Mouse (Mus musculus): ENCODE measurements around the gene Xlr3a.
"Not testable (repeated sequence)": the region's sequence is repeated elsewhere in the genome, so short reads cannot be mapped to it uniquely, and the experiment has no call there.

Gene Xlr3a

DNA sequence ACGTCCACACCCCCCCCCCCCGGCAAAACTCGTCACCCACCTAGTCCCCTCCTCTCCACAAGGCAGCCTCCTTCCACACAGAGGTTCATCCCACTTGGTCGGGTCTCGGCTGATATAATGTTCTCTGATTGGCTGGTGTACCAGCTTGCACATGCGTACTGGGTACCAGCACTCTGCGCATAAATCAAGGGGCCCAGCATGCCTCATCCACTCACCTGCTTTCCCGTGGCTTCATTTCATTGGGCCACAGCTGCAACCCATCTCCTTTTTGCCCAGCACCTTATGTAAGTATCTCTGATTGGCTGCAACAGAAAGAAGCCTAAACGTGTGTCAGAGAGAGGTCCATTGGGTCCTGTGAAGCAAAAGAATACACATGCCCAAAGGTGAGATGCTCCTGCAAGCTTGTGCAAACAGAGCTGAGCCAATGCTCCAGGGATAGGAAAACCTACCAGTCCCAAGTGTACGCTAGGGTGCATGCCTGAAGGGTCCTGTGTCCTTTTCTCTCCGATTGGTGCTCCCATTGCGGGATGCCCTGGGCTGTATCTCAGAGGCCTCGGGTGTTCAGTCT is at the start of gene Xlr3a:
Gene Xlr3a, minus strand, starts transcription at position 155 of the 568 bp plus-strand sequence.
- not testable (repeated sequence) for DNase-seq (ENCODE audit: low spot score in 2 of 2)

DNA sequence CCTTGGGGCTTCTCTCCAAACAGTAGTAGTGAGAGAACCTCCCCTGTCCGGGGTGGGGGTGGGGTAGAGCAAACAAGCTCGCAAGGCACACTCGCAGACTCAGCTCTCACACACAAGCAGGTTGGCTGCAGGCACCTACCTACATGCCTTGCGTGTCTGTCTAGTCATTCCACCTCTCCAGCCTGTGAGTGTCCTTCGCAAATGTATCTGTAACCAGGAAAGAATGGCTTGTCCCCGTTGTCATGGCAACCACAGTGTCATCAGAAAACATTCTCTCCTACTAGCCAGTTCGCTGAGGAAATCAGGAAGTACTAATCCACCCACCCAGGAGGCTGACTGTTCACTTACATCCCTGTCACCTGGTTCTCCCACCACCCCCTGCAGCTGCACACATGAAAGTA is 46.3 kb upstream of the Xlr3a start:
- DNase-seq (ENCODE audit: low spot score in 2 of 2) = not testable (repeated sequence)

DNA sequence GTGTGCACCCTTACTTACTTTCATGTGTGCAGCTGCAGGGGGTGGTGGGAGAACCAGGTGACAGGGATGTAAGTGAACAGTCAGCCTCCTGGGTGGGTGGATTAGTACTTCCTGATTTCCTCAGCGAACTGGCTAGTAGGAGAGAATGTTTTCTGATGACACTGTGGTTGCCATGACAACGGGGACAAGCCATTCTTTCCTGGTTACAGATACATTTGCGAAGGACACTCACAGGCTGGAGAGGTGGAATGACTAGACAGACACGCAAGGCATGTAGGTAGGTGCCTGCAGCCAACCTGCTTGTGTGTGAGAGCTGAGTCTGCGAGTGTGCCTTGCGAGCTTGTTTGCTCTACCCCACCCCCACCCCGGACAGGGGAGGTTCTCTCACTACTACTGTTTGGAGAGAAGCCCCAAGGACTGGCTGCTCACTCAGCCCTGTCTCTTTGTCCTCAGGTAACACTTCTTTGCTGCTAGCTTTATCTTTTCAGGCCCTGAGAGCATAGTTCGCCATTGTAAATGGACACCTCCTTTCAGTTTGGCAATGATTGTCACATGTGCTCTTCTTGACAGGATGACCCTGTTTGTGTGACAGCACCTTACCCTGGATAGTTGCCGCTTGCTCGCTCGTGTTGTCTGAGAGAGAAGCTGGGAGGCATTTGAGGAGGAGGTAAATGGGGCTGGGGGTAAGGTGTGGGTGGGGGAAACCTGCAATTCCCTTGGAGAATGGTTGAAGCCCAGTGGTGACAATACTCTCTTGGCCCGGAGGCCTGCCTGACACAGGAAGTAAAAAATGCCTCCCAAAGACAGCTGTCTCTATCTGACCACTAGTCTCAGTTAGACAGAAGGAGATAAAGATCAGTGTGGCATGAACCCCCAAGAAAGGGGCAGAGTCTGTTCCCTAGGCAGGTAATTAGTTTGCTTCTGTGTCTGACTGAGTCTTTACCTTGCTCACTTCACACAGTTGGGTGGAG is 26.2 kb upstream of the Xlr3a start:
- not testable (repeated sequence) for DNase-seq (ENCODE audit: low spot score in 2 of 2)

DNA sequence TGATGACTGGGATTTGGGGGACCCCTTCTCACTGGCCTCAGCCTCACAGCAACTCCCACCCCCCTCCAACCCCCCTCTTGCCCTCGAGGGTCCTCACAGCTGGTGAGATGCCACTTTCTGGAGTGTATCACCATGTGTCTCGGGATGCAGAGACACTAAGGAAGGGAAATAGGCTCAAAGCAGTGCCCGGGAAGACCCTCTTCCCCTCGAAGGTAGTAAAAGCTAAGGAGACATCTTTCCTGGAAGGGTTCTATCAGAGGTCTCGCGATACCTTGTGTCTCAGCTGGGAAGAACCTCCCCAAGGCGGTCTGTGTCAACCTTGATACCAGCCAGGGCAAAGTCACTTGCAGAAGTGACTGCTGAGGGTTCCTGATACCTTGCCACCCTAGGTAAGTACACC is 19.9 kb upstream of the Xlr3a start, which contains the start of gene Gm14685:
Gene Gm14685, plus strand, starts transcription at position 301 of the 400 bp plus-strand sequence.
- not testable (repeated sequence) for DNase-seq (ENCODE audit: low spot score in 2 of 2)

DNA sequence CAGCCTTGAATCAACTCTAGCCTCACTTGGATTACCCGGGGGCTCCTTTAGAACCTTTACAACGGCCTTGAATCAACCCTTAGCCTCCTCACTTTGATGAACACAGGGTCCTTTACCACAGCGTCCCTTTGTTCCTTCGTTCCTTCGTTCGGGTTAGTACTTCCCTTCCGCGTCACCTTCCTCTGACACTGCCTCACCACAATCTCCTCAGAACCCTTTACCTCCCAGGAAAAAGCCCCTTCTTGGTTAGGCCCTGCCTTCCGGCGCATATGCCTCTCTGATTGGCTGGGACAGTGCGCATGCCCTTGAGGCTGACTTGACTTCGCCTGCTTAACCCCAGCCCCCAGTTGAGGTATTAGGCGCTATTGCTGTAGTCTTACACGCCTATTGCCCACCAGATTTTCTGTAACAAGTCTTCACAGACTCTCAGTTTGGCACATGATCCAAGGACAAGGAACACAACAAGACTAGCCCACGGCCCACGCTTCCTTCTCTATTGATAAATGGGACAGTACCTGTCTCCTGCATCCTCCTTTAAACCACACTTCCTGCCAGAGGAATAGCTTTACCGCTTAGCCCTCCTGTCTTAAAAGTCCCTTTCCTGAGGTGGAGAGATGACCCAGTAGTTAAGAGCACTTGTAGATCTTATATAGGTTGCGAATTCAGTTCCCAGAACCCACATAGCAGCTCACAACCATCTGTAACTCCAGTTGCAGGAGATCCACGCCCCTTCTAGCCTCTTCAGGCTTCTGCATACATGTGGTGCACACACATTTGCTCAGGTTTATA is 14.4 kb downstream of the Xlr3a start, which contains the start of gene Xlr4a:
Gene Xlr4a, minus strand, starts transcription at position 212 of the 789 bp plus-strand sequence.
- DNase-seq (ENCODE audit: low spot score in 2 of 2) = peak in 1 of 2 experiments; percentile 28

DNA sequence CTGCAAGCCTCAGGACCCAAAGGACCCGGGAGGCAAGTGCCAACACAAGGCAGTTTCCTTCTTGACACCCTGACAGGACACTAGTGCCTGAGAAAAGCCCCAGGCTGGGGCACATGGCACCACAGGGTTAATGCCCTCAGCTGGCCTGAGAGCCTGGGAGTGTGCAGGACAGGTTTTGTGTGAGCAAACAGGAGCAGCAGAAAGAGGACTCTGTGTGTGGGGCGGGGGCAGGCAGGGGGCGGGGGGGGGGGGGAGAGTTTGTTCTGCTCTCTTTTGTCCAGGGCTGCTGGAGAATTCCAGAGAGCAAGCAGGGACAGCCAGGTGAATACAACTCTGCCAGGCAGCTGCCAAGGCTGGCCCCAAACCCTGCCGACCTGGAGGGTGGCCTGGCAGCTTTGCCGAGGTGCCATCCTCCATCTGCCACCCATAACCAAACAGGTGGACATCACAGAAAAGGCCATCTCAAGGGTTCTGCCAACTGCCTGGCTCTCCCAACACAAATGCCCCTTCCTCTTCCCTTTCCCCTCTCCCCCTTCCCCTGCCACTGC is 30.1 kb downstream of the Xlr3a start:
- DNase-seq (ENCODE audit: low spot score in 2 of 2) = not testable (repeated sequence)

DNA sequence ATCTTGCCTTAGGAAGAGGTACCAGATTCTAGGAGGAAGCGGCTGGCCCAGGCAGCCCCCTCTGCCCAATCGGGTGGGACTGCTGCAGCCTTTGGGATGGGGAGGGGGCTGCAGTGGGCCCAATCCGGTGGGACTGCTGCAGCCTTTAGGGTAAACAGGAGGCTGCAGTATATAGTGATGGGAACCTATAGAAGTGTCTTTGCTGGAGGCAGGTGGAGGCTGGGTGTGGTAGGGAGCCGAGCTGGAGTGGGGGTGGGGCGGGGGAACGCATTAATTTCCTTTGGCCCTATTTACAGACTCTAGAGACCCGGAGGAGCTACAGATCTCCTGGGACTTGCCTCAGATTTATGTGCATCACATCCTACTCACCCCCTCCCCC is 32.5 kb downstream of the Xlr3a start, which contains the start of gene Pnma3:
Gene Pnma3, plus strand, starts transcription at position 373 of the 379 bp plus-strand sequence.
- DNase-seq (ENCODE audit: low spot score in 2 of 2) = no peak

DNA sequence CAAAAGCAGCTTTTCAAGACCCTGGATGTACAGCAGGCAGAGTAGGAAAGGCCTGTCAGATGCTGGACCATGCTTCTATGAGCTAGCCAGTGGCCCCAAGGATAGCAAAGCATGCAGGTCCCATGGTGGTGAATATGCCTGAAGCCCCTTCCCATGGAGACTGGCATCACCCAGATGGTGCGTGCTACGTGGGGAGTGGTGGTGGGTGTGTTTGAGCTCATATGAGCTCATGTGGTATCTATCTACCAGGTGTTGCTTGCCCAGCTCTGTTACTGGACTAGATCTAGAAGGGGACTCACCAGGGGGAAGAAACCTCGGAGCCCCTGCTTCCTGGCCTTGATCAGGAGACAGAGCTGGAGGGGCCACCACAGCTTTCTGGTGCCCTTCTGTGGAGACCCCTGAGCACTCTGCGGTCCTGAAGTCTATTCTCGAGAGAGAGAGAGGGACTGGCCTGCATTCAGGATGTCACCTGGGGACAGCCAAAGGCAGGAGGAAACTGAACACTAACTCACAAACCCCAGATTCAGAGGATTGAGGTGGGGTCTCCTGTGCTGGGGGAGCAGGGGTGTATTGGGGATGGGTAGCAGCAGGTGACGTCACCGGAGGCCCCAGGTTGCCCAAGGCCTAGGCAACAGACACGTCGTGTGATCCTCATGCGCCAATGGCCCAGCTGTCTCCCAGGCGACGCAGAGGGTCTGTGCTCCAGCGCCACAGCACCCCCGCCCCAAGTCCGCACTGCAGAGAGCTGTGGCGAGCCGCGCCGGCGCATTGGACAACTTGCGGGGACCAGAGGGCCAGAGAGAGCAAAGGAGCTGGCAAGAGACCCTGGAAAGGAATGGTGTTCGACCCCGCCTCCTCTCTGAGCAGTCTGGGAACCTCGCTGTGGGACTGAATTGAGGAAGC is 33.1 kb downstream of the Xlr3a start:
- DNase-seq (ENCODE audit: low spot score in 2 of 2) = no peak

DNA sequence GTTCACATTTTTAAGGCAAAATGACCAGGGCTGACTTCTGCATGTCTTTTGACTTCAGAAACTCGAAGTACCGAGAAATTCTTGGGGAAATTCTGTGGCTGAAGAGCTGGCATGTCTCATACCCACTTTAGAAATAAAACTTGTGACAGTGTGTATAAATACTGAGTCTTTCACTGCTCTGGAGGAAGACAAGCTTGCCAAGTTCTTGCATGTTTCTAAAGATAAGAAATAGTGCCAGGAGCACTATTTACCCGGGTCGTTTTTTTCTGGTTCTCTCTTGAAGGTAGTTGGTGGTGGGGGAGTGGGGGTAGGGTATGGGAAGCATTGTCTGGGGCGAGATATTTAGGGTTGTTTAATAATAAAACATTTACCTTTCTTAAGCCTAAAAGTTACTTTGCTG is 34.6 kb downstream of the Xlr3a start:
- no peak for DNase-seq (ENCODE audit: low spot score in 2 of 2)

DNA sequence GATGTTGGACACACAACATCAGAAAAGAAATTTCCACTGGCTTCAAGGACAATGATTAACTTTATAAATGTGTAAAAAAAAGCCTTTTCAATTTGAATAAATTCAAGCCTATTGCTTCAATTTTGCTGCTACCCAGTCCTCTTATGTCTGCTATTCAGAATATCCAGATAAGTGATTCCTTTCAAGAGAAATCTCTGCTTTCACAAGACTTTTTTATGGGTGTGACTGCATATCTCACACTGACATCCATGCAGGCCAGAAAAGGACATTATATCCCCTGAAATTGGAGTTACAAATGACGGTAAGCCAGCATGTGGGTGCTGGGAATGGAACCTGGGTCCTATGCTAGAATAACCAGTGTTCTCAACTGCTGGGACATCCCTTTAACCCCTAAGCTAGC is 35.4 kb downstream of the Xlr3a start:
- DNase-seq (ENCODE audit: low spot score in 2 of 2) = no peak

DNA sequence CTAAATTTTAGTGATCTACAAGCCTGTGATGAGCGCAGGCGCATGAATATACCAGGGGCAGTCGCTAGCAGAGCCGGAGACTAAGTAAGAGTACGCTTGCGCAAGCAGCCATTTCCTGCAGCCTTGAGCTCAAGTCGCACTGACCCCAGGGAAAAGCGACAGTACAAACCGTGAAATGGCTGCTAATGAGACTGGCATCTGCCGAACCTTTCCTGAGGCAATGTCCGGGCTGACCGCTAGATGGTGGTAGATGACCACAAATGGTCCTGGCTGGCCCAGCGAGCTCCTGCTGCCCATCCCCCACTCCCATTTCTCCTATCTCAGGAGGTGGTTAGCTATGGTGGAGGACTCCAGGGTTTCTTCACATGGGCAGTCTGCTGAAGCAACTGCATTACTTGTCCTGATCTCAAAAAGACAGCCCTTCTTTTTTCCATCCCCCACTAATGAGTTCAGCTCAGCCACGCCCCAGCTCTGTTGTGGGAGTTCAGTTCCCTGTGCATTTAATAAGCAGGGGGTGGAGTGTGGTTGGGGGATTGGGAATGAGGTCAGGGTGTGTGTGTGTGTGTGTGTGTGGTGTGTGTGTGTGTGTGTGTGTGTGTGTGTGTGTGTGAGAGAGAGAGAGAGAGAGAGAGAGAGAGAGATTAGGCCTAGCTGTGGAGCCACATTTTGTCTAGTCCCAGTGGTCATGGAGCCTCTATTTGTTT is 42.9 kb downstream of the Xlr3a start:
- DNase-seq (ENCODE audit: low spot score in 2 of 2) = peak; percentile 88 to 90

DNA sequence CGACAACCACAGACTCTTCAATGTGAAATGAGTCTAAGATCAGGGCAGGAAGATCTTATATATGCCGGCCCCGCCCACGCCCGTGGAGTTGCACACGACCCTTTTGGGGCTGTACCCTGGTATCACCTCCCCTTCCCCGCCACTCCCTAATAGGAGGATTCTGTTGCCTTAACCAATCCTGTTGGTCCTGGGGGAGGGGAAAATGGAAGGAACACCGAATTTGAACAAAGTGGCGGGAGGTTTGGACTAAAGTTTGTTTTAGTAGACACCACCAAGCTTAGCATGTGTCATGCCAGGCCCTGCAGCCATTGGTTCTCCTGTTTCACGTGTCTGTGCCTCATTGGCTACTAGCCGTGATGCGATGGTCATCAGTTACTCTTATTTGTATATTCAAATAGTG is 57.2 kb downstream of the Xlr3a start:
- no peak for DNase-seq (ENCODE audit: low spot score in 2 of 2)

DNA sequence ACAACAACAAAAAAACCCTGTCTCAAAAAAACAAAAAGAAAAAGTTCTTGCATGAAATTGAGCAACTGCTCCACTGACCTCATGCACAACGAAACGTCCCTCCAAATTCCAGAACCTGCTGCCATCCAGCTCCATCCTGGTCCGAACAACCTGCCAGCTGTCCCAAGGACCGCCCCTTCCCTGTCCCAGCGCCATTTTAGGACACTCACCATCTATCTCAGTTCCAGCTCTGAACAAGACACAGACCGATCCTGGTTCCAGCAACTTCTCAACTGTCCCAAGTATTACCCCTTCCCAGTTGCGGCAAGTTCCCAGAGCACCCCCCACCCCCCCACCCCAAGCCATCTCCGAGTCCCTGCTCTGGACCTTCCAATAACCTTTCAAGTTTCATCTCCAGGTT is 58.1 kb downstream of the Xlr3a start:
- no peak for DNase-seq (ENCODE audit: low spot score in 2 of 2)

DNA sequence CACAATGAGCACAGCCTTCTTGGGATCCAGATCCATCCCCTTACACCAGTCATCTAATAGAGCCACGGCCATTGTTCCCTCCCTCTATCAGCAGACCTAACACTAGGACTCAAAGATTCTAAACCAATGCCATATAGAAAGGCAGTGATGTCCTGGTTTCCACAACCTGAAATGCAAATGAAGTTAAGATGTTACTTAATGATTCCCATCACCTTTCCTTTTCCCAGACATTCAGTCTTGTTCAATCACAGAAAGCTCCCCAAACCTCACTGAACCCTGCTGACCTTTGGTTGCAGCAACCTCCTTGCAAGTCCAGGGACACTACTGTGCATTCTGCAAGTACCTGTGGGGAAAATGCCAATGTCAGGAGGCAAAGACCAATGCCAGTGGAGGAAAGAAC is 59.9 kb downstream of the Xlr3a start, which contains the start of gene Pnma5:
Gene Pnma5, minus strand, starts transcription at position 101 of the 400 bp plus-strand sequence.
- DNase-seq (ENCODE audit: low spot score in 2 of 2) = no peak

Measured in natural killer cell, adult 2 months (primary cell).